ENCODE assay signal across 8 mouse cellular contexts in the genomic region with DNA sequence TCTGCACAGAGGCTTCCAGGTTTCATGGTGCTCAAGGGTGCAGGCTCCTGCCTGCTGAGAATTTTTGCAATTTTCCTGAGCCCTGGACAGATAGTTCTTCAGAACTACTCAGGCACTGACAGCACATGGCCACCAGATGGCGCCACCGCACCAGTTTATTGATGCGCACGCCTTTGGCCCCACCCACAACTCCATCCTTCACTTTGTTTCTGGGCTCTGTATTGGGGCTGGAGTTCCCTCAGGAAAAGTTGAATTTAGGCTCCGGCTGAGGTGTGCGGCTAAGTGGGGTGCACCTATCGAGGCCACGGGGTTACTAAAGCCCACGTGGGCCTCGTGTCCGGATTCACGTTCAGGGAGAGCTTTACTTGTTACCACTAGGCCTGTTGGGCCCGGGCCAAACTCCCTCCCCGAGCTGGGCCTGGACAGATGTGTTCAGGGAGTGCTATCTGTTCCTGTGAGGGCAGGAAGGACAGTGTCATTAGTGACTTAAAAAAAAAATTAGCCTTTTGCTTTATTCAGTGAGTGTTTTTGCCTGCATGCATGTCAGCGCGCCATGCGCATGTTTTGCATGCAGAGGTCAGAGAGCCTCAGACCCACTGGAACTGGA. TPM values are rescaled to one million over a fixed set of nuclear protein-coding genes. Genes with fewer than 3 reads are reported as not detected.
DNase-seq lines count a peak whose midpoint lies in the region; ATAC-seq and TF ChIP-seq lines count a peak whose summit lies in the region.

No protein-coding gene starts in this region.

- H3K36me3 ChIP-seq in heart, embryonic 10.5 days: peaks cover 7% of the 10 kb centered on the region; the same call in 1 of the 2 replicates
- H3K36me3 ChIP-seq in kidney, embryonic 14.5 days (ENCODE audit: control insufficient read depth, insufficient read depth, low read length): no peaks in the 10 kb centered on the region

- H3K9ac ChIP-seq in kidney, embryonic 14.5 days (ENCODE audit: low read depth, low read length): no peak overlapping the region

- no peaks in the 10 kb centered on the region for H3K27me3 ChIP-seq in heart, embryonic 10.5 days (ENCODE audit: insufficient read depth, poor library complexity, severe bottlenecking)
- H3K27me3 ChIP-seq in kidney, embryonic 14.5 days (ENCODE audit: control insufficient read depth, insufficient read depth, low read length): no peaks in the 10 kb centered on the region

- H3K4me3 ChIP-seq in embryonic fibroblast, embryonic 13.5 days (ENCODE audit: insufficient read depth, low read length): no peak overlapping the region
- H3K4me3 ChIP-seq in heart, embryonic 10.5 days: peak overlapping the region; percentile 25; the same call in 1 of the 2 replicates
- H3K4me3 ChIP-seq in kidney, embryonic 14.5 days (ENCODE audit: low read length): no peak overlapping the region

- TF ChIP-seq CTCF in brain, embryonic 14.5 days (IDR thresholded peaks at IDR 0.05; ENCODE audit: borderline replicate concordance, extremely low read depth, insufficient read depth, insufficient read length): peak; percentile 95
- TF ChIP-seq CTCF in embryonic fibroblast, embryonic 13.5 days (IDR thresholded peaks at IDR 0.05; ENCODE audit: borderline replicate concordance, insufficient read depth, low read length): peak; percentile 93

- peaks cover 3% of the 10 kb centered on the region for H3K4me1 ChIP-seq in embryonic fibroblast, embryonic 13.5 days (ENCODE audit: control insufficient read depth, insufficient read depth, low read length)
- peaks cover 18% of the 10 kb centered on the region for H3K4me1 ChIP-seq in heart, embryonic 10.5 days
- no peaks in the 10 kb centered on the region for H3K4me1 ChIP-seq in kidney, embryonic 14.5 days (ENCODE audit: control insufficient read depth, insufficient read depth, low read length)

- H3K9me3 ChIP-seq in heart, embryonic 10.5 days: no peaks in the 10 kb centered on the region
- no peaks in the 10 kb centered on the region for H3K9me3 ChIP-seq in kidney, embryonic 14.5 days (ENCODE audit: control insufficient read depth, low read length)

- WGBS in heart, embryonic 10.5 days: 38% methylated on average over 17 of the region's 17 CpGs
- 33% methylated on average over 17 of the region's 17 CpGs for WGBS in kidney, embryonic 14.5 days

- peak; percentile 70 for ATAC-seq in kidney, embryonic 14.5 days (ENCODE audit: low FRiP score, low TSS enrichment)

- no peak overlapping the region for H3K27ac ChIP-seq in embryonic fibroblast, embryonic 13.5 days (ENCODE audit: insufficient read depth, low read length)
- peak overlapping the region; percentile 42; the same call in 1 of the 2 replicates for H3K27ac ChIP-seq in heart, embryonic 10.5 days
- no peak overlapping the region for H3K27ac ChIP-seq in kidney, embryonic 14.5 days (ENCODE audit: low read depth, low read length)

- peak overlapping the region; percentile 4; the same call in 1 of the 2 replicates for H3K4me2 ChIP-seq in kidney, embryonic 14.5 days (replicated peaks; ENCODE audit: low read depth, low read length)

- TF ChIP-seq POLR2A in brain, embryonic 14.5 days (IDR thresholded peaks at IDR 0.05; ENCODE audit: borderline replicate concordance, extremely low read depth, insufficient read depth, insufficient read length, poor library complexity, severe bottlenecking): no peak
- TF ChIP-seq POLR2A in embryonic fibroblast, embryonic 13.5 days (IDR thresholded peaks at IDR 0.05; ENCODE audit: low read depth, low read length): no peak

- peak; percentile 84 for DNase-seq in CD4-positive, CD25-positive, alpha-beta regulatory T cell, adult 2 months (ENCODE audit: low read depth, low spot score)
- peak; percentile 87 for DNase-seq in brain, embryonic 14.5 days (ENCODE audit: low read depth)
- DNase-seq in heart, embryonic 10.5 days (ENCODE audit: low spot score): peak; percentile 87
- DNase-seq in liver: peak; percentile 81
- peak; percentile 80 for DNase-seq in naive thymus-derived CD4-positive, alpha-beta T cell, adult 2 months (ENCODE audit: low read depth)
- peak; percentile 69 to 92 for DNase-seq in spleen, postnatal 4 days (ENCODE audit: low spot score in 2 of 2)

RNA-seq across cellular contexts. Expression of a gene that starts 15.2 kb away (rescaled TPM):
- 26.2 and 35.1 TPM in 2 replicates for polyA plus RNA-seq in brain, embryonic 14.5 days (2012; rRNA removed)
- polyA plus RNA-seq in embryonic fibroblast, embryonic 13.5 days (2011; ENCODE audit: insufficient read length, low read depth, missing spikeins): 8.2 and 10.1 TPM in 2 replicates
- polyA plus RNA-seq in heart, embryonic 10.5 days (2016; fragmentation: Nextera tagmentation; extraction: Ambion mirVana): 8.7 and 11.1 TPM in 2 replicates
- polyA plus RNA-seq in kidney, embryonic 14.5 days (2014; fragmentation: Nextera tagmentation; extraction: Ambion mirVana): 7.2 and 10.1 TPM in 2 replicates

RNA-seq across cellular contexts. Expression of a gene that starts 50.9 kb away (rescaled TPM):
- polyA plus RNA-seq in brain, embryonic 14.5 days (2012; rRNA removed): 0.34 and 0.49 TPM in 2 replicates
- polyA plus RNA-seq in embryonic fibroblast, embryonic 13.5 days (2011; ENCODE audit: insufficient read length, low read depth, missing spikeins): 0.37 and 0.42 TPM in 2 replicates
- 0.39 and 0.50 TPM in 2 replicates for polyA plus RNA-seq in heart, embryonic 10.5 days (2016; fragmentation: Nextera tagmentation; extraction: Ambion mirVana)
- 0.20 TPM in 1 of 2 replicates, not detected in the other for polyA plus RNA-seq in kidney, embryonic 14.5 days (2014; fragmentation: Nextera tagmentation; extraction: Ambion mirVana)
